In genomic region chr6:72745781-72746180, GRCm38 (mm10) we compare ENCODE assay signal across 17 mouse cellular contexts. TPM values are rescaled to one million over a fixed set of nuclear protein-coding genes. Genes with fewer than 3 reads are reported as not detected.
DNase-seq lines count a peak whose midpoint lies in the region; TF ChIP-seq lines count a peak whose summit lies in the region.
"Had no signal": no experiment of that assay in that cellular context is flagged by ENCODE, and none has a peak within 500 bp of the region (broad histone marks: within the 10 kb centered on the region; RNA-seq: fewer than 3 reads in every experiment).

No protein-coding gene starts in this region.

- no peak overlapping the region for H3K4me3 ChIP-seq in heart, embryonic 10.5 days
- no peak overlapping the region for H3K4me3 ChIP-seq in thymus, adult 2 months (ENCODE audit: control insufficient read depth, insufficient read depth, low read length)
- H3K4me3 ChIP-seq in midbrain, embryonic 10.5 days, result no peak overlapping the region
- H3K4me3 ChIP-seq: heart, embryonic 15.5 days; hindbrain, embryonic 15.5 days had no signal

- 58% methylated on average over 12 of the region's 12 CpGs for WGBS in heart, embryonic 10.5 days
- WGBS in thymus, adult 2 months, result 11% methylated on average over 12 of the region's 12 CpGs
- 77% methylated on average over 12 of the region's 12 CpGs for WGBS in midbrain, embryonic 10.5 days

- no peaks in the 10 kb centered on the region for H3K36me3 ChIP-seq in heart, embryonic 10.5 days
- H3K36me3 ChIP-seq in thymus, adult 2 months (ENCODE audit: control insufficient read depth, insufficient read depth, low read length), result no peaks in the 10 kb centered on the region
- H3K36me3 ChIP-seq in splenic B cell, adult 2 months (ENCODE audit: control insufficient read depth, insufficient read depth, low read length, poor library complexity, severe bottlenecking), result no peaks in the 10 kb centered on the region
- 0 out of 2 replicates have a peak, but pooled peaks cover 5% of the 10 kb centered on the region for H3K36me3 ChIP-seq in midbrain, embryonic 10.5 days
- H3K36me3 ChIP-seq: heart, embryonic 15.5 days; hindbrain, embryonic 15.5 days had no signal

- TF ChIP-seq CTCF in thymus, adult 2 months (IDR thresholded peaks at IDR 0.05; ENCODE audit: borderline replicate concordance, control insufficient read depth, extremely low read depth, insufficient read depth, low read length, poor library complexity), result no peak

- 0 out of 2 replicates have a peak overlapping the region, but pooled peaks have one; percentile 13 for H3K27ac ChIP-seq in heart, embryonic 10.5 days
- no peak overlapping the region for H3K27ac ChIP-seq in thymus, adult 2 months (ENCODE audit: control insufficient read depth, insufficient read depth, low read length)
- H3K27ac ChIP-seq in midbrain, embryonic 10.5 days (replicated peaks), result no peak overlapping the region; the same call in 1 of the 2 replicates
- H3K27ac ChIP-seq: heart, embryonic 15.5 days; hindbrain, embryonic 15.5 days; liver, embryonic 14.5 days had no signal

- H3K9me3 ChIP-seq in heart, embryonic 10.5 days, result no peaks in the 10 kb centered on the region
- H3K9me3 ChIP-seq in midbrain, embryonic 10.5 days (replicated peaks), result no peaks in the 10 kb centered on the region
- H3K9me3 ChIP-seq: heart, embryonic 15.5 days; hindbrain, embryonic 15.5 days had no signal

- intact Hi-C loops in heart, postnatal 25 days (cut with DNase I), result loop anchor here (5.0 kb wide), 1 partner anchor 42 kb away; the partner anchor contains the start of gene Tcf7l1

- no peaks in the 10 kb centered on the region for H3K27me3 ChIP-seq in heart, embryonic 10.5 days (ENCODE audit: insufficient read depth, poor library complexity, severe bottlenecking)
- H3K27me3 ChIP-seq in thymus, adult 2 months (ENCODE audit: control insufficient read depth, insufficient read depth, low read length), result no peaks in the 10 kb centered on the region
- H3K27me3 ChIP-seq in splenic B cell, adult 2 months (ENCODE audit: control insufficient read depth, insufficient read depth, low read length, poor library complexity, severe bottlenecking), result no peaks in the 10 kb centered on the region
- no peaks in the 10 kb centered on the region for H3K27me3 ChIP-seq in midbrain, embryonic 10.5 days (ENCODE audit: low read depth, poor library complexity, severe bottlenecking)
- H3K27me3 ChIP-seq: heart, embryonic 15.5 days; hindbrain, embryonic 15.5 days had no signal

- peaks cover 43% of the 10 kb centered on the region for H3K4me1 ChIP-seq in heart, embryonic 10.5 days
- peaks cover 5% of the 10 kb centered on the region for H3K4me1 ChIP-seq in thymus, adult 2 months (replicated peaks; ENCODE audit: control insufficient read depth, insufficient read depth, low read length)
- H3K4me1 ChIP-seq in midbrain, embryonic 10.5 days, result peaks cover 58% of the 10 kb centered on the region

- no peak for TF ChIP-seq POLR2A in thymus, adult 2 months (IDR thresholded peaks at IDR 0.05; ENCODE audit: control insufficient read depth, extremely low read depth, insufficient read depth, low read length, poor library complexity)

- no peak for DNase-seq in heart, embryonic 10.5 days (ENCODE audit: low spot score)
- no peak for DNase-seq in heart, postnatal 25 days (ENCODE audit: low spot score)
- DNase-seq in thymus, adult 2 months, result peak; percentile 38
- DNase-seq in thymus, adult 18-20 months, result no peak
- DNase-seq in splenic B cell, adult 2 months (ENCODE audit: low read depth, low spot score), result peak; percentile 8
- DNase-seq in midbrain, embryonic 10.5 days (ENCODE audit: low spot score), result no peak
- no peak for DNase-seq in gastrocnemius, postnatal 10 days
- DNase-seq in left cerebral cortex, adult 9 months (ENCODE audit: low spot score in 2 of 2), result no peak
- DNase-seq: adrenal gland, postnatal 14 days; cerebellum, adult 18-20 months; cerebellum, postnatal 36 days; forebrain, postnatal 0 days; lung, postnatal 10 days had no signal

RNA-seq across cellular contexts. Expression of gene Tcf7l1, which starts 43.3 kb away (rescaled TPM):
- polyA plus RNA-seq in heart, embryonic 10.5 days (2016; fragmentation: Nextera tagmentation; extraction: Ambion mirVana), result 14.7 and 25.9 TPM in 2 replicates
- total RNA-seq in heart, postnatal 25 days (2021), result 10 to 100 TPM; 10.4 to 11.8 TPM
- polyA plus RNA-seq in thymus, adult 2 months (2012; rRNA removed), result 6.0 and 7.8 TPM in 2 replicates
- 24.2 and 25.7 TPM in 2 replicates for polyA plus RNA-seq in midbrain, embryonic 10.5 days (2016; fragmentation: Nextera tagmentation; extraction: Ambion mirVana)
- 10 to 100 TPM; 13.7 to 16.4 TPM for total RNA-seq in gastrocnemius, postnatal 10 days (2021)
- total RNA-seq: granulocyte monocyte progenitor cell, adult 5-6 weeks had no signal

Comparison
In these comparisons a context has a peak if more than half of its experiments do, and no peak if none do; other contexts are left out.
1. DNase-seq: peak in thymus, adult 2 months (single experiment) and splenic B cell, adult 2 months (single experiment); none in heart, embryonic 10.5 days (single experiment), heart, postnatal 25 days (single experiment), thymus, adult 18-20 months (0 of 2), midbrain, embryonic 10.5 days (single experiment), gastrocnemius, postnatal 10 days (single experiment) and left cerebral cortex, adult 9 months (0 of 2).